Mouse (Mus musculus): ENCODE measurements at regions not wholly inside any gene's neighbourhood (a gene's known extent, or its start where the extent isn't known, plus 50 kb on each side); places are given as distances from the start of the nearest gene placed in this dataset.
A peak's percentile ranks its signal among the peaks of the same experiment; 100 is the strongest.

GRCm38 (mm10) chr8:33066168-33066567, 362.3 kb upstream of the 5930422O12Rik start:
- Histone ChIP-seq H3K9me3 (ENCODE audit: low read length) (no peaks in the 10 kb centered on the region), H3K27ac (ENCODE audit: low read depth) (no peak overlapping the region), H3K27me3 (ENCODE audit: insufficient read depth, low read length) (no peaks in the 10 kb centered on the region), H3K36me3 (replicated peaks; ENCODE audit: insufficient read depth, low read length) (no peaks in the 10 kb centered on the region), H3K9ac (replicated peaks) (no peak overlapping the region), H3K4me1 (ENCODE audit: insufficient read depth) (no peaks in the 10 kb centered on the region), H3K4me3 (ENCODE audit: low read depth, low read length) (no peak overlapping the region), H3K4me2 (ENCODE audit: low read depth, low read length) (no peak overlapping the region)
- TF ChIP-seq CTCF (IDR thresholded peaks at IDR 0.05; ENCODE audit: low read depth) (0 out of 2 replicates have a peak, but pooled peaks have one; percentile 18), EP300 (IDR thresholded peaks at IDR 0.05; ENCODE audit: low read depth) (no peak)
- DNase-seq (no peak), ATAC-seq (no peak)
- 76% methylated on average over 6 of the region's 6 CpGs for WGBS (ENCODE audit: insufficient replicate concordance)

GRCm38 (mm10) chr8:33067453-33068039, 361.0 kb upstream of the 5930422O12Rik start:
- Histone ChIP-seq H3K36me3 (replicated peaks; ENCODE audit: insufficient read depth, low read length) (no peaks in the 10 kb centered on the region), H3K9ac (replicated peaks) (no peak overlapping the region), H3K27ac (ENCODE audit: low read depth) (no peak overlapping the region), H3K9me3 (ENCODE audit: low read length) (no peaks in the 10 kb centered on the region), H3K4me1 (ENCODE audit: insufficient read depth) (no peaks in the 10 kb centered on the region), H3K27me3 (ENCODE audit: insufficient read depth, low read length) (no peaks in the 10 kb centered on the region), H3K4me3 (ENCODE audit: low read depth, low read length) (no peak overlapping the region), H3K4me2 (ENCODE audit: low read depth, low read length) (no peak overlapping the region)
- no peak for ATAC-seq
- no peak for DNase-seq
- 46% methylated on average over 8 of the region's 8 CpGs for whole genome bisulfite sequencing (ENCODE audit: insufficient replicate concordance)
- TF ChIP-seq CTCF (IDR thresholded peaks at IDR 0.05; ENCODE audit: low read depth): no peak
- no peak for TF ChIP-seq EP300 (IDR thresholded peaks at IDR 0.05; ENCODE audit: low read depth)

GRCm38 (mm10) chr8:33068468-33068867, 360.0 kb upstream of the 5930422O12Rik start:
- Histone ChIP-seq H3K36me3 (replicated peaks; ENCODE audit: insufficient read depth, low read length) (no peaks in the 10 kb centered on the region), H3K4me3 (ENCODE audit: low read depth, low read length) (no peak overlapping the region), H3K4me1 (ENCODE audit: insufficient read depth) (no peaks in the 10 kb centered on the region), H3K27me3 (ENCODE audit: insufficient read depth, low read length) (no peaks in the 10 kb centered on the region), H3K4me2 (ENCODE audit: low read depth, low read length) (no peak overlapping the region), H3K9me3 (ENCODE audit: low read length) (no peaks in the 10 kb centered on the region), H3K27ac (ENCODE audit: low read depth) (no peak overlapping the region), H3K9ac (replicated peaks) (no peak overlapping the region)
- ATAC-seq: no peak
- 72% methylated on average over 5 of the region's 5 CpGs for WGBS (ENCODE audit: insufficient replicate concordance)
- no peak for DNase-seq
- peak; percentile 48 for TF ChIP-seq CTCF (IDR thresholded peaks at IDR 0.05; ENCODE audit: low read depth)
- TF ChIP-seq EP300 (IDR thresholded peaks at IDR 0.05; ENCODE audit: low read depth): no peak

- no peak for DNase-seq
- Histone ChIP-seq H3K36me3 (replicated peaks; ENCODE audit: insufficient read depth, low read length) (no peaks in the 10 kb centered on the region), H3K27ac (ENCODE audit: low read depth) (no peak overlapping the region), H3K9ac (replicated peaks) (no peak overlapping the region), H3K4me1 (ENCODE audit: insufficient read depth) (no peaks in the 10 kb centered on the region), H3K4me3 (ENCODE audit: low read depth, low read length) (no peak overlapping the region), H3K27me3 (ENCODE audit: insufficient read depth, low read length) (no peaks in the 10 kb centered on the region), H3K4me2 (ENCODE audit: low read depth, low read length) (no peak overlapping the region), H3K9me3 (ENCODE audit: low read length) (no peaks in the 10 kb centered on the region)
- no peak for TF ChIP-seq EP300 (IDR thresholded peaks at IDR 0.05; ENCODE audit: low read depth)
- TF ChIP-seq CTCF (IDR thresholded peaks at IDR 0.05; ENCODE audit: low read depth): no peak
- ATAC-seq: no peak
- 30% methylated on average over 1 of the region's 1 CpGs for WGBS (ENCODE audit: insufficient replicate concordance)
These were observed 353.3 kb upstream of the 5930422O12Rik start for GRCm38 (mm10) chr8:33075186-33075585.

GRCm38 (mm10) chr8:33076253-33076652, 352.3 kb upstream of the 5930422O12Rik start:
- H3K27ac ChIP-seq (ENCODE audit: low read depth): no peak overlapping the region
- ATAC-seq: no peak
- WGBS (ENCODE audit: insufficient replicate concordance): 70% methylated on average over 6 of the region's 6 CpGs

GRCm38 (mm10) chr8:33078125-33078524, 350.4 kb upstream of the 5930422O12Rik start:
- Histone ChIP-seq H3K27me3 (ENCODE audit: insufficient read depth, low read length) (no peaks in the 10 kb centered on the region), H3K9ac (replicated peaks) (no peak overlapping the region), H3K4me3 (ENCODE audit: low read depth, low read length) (no peak overlapping the region), H3K9me3 (ENCODE audit: low read length) (no peaks in the 10 kb centered on the region), H3K27ac (ENCODE audit: low read depth) (no peak overlapping the region), H3K4me1 (ENCODE audit: insufficient read depth) (no peaks in the 10 kb centered on the region), H3K36me3 (replicated peaks; ENCODE audit: insufficient read depth, low read length) (no peaks in the 10 kb centered on the region), H3K4me2 (ENCODE audit: low read depth, low read length) (no peak overlapping the region)
- 69% methylated on average over 3 of the region's 3 CpGs for WGBS (ENCODE audit: insufficient replicate concordance)
- TF ChIP-seq CTCF (IDR thresholded peaks at IDR 0.05; ENCODE audit: low read depth): no peak
- TF ChIP-seq EP300 (IDR thresholded peaks at IDR 0.05; ENCODE audit: low read depth): no peak
- DNase-seq (no peak), ATAC-seq (no peak)

More at GRCm38 (mm10) chr8:33076253-33076652, 352.3 kb upstream of the 5930422O12Rik start:
- Histone ChIP-seq H3K27me3 (ENCODE audit: insufficient read depth, low read length) (no peaks in the 10 kb centered on the region), H3K4me3 (ENCODE audit: low read depth, low read length) (no peak overlapping the region), H3K36me3 (replicated peaks; ENCODE audit: insufficient read depth, low read length) (no peaks in the 10 kb centered on the region), H3K4me1 (ENCODE audit: insufficient read depth) (no peaks in the 10 kb centered on the region), H3K4me2 (ENCODE audit: low read depth, low read length) (no peak overlapping the region), H3K9ac (replicated peaks) (no peak overlapping the region), H3K9me3 (ENCODE audit: low read length) (no peaks in the 10 kb centered on the region)
- no peak for TF ChIP-seq CTCF (IDR thresholded peaks at IDR 0.05; ENCODE audit: low read depth)
- TF ChIP-seq EP300 (IDR thresholded peaks at IDR 0.05; ENCODE audit: low read depth): no peak
- no peak for DNase-seq

All from liver, postnatal 0 days (tissue).